Mouse (Mus musculus) heart, postnatal 0 days (tissue): ENCODE measurements at regions not wholly inside any gene's neighbourhood (a gene's known extent, or its start where the extent isn't known, plus 50 kb on each side); places are given as distances from the start of the nearest gene placed in this dataset.

ENCODE experiments used
- CTCF ChIP-seq: IDR thresholded peaks from 2 replicates; pipeline ENCODE4 v1.5.1; 2016; ENCODE audit warnings: antibody characterized with exemption, control low read depth, low read depth
- EP300 ChIP-seq: IDR thresholded peaks from 2 replicates; pipeline ENCODE4 v1.6.1; 2016; ENCODE audit warnings: antibody characterized with exemption, low read depth

DNA sequence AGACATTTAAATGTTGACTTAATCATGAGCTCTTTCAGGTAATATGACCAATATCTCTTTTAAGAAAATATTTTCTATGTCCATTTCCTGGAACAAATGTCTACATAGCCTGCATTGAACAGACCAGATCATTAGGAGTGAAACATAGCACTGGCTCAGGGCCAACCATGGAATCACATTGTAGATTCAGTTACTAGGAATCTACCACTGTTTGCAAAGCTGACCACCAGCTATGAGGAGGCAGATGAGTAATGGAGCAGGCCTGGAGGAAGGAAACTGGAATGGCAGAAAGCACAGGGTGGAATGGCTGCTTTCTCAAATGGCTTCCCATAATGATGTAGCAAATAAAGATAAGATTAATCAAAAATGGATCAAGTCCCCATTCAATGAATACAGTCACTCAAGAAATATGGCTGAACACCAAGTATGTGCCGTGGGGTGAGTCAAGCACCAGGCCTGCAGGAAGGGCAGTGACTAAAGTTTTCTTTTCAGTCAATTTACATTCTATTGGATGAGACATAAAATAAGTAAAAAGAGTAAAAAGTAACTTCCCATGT, 207.6 kb downstream of the Ankrd50 start:
- TF ChIP-seq EP300 = no peak
- no peak for TF ChIP-seq CTCF
